ENCODE assay signal across 8 mouse cellular contexts in genomic region chr9:106429221-106430014, GRCm38 (mm10). TPM values are rescaled to one million over a fixed set of nuclear protein-coding genes. Genes with fewer than 3 reads are reported as not detected.
DNase-seq lines count a peak whose midpoint lies in the region; ATAC-seq and TF ChIP-seq lines count a peak whose summit lies in the region.

Gene Rpl29, plus strand, starts transcription at chr9:106429454.

- peak within 1 kb of the TSS; percentile 73 to 100 for H3K4me3 ChIP-seq in MEL (ENCODE audit: control insufficient read depth in 1 of 2, insufficient read depth in 1 of 2, low read depth in 2 of 2, low read length in 2 of 2)
- peak within 1 kb of the TSS; percentile 98 for H3K4me3 ChIP-seq in cerebellum, adult 2 months (replicated peaks; ENCODE audit: insufficient read depth, low read depth, low read length)
- peak within 1 kb of the TSS; percentile 64 for H3K4me3 ChIP-seq in lung, embryonic 16.5 days (ENCODE audit: low read length)

- peaks cover 0 to 15% of the 10 kb centered on the region in 2 experiments; a peak in 1 of 4 replicates for H3K4me1 ChIP-seq in MEL (ENCODE audit: control insufficient read depth in 1 of 2, insufficient read depth in 2 of 2, low read length in 2 of 2)
- no peaks in the 10 kb centered on the region; the same call in 1 of the 2 replicates for H3K4me1 ChIP-seq in cerebellum, adult 2 months (ENCODE audit: control insufficient read depth, insufficient read depth, low read length)
- H3K4me1 ChIP-seq in lung, embryonic 16.5 days (replicated peaks; ENCODE audit: control insufficient read depth, insufficient read depth, low read length), result peaks cover 4% of the 10 kb centered on the region

- peak; percentile 61 to 89 for TF ChIP-seq POLR2A in MEL (IDR thresholded peaks at IDR 0.05; ENCODE audit: control insufficient read depth in 1 of 2, insufficient read depth in 1 of 2, low read depth in 1 of 2, low read length in 2 of 2, poor library complexity in 1 of 2)
- peak; percentile 73 for TF ChIP-seq POLR2A in cerebellum, adult 2 months (IDR thresholded peaks at IDR 0.05; ENCODE audit: borderline replicate concordance, insufficient read depth, low read length)

- peak within 1 kb of the TSS; percentile 85 for H3K27ac ChIP-seq in MEL (ENCODE audit: control insufficient read depth, low read depth, low read length)
- H3K27ac ChIP-seq in cerebellum, adult 2 months (ENCODE audit: insufficient read depth, low read length), result peak within 1 kb of the TSS; percentile 87
- H3K27ac ChIP-seq in lung, embryonic 16.5 days (ENCODE audit: low read length), result peak within 1 kb of the TSS; percentile 96

- peaks cover 24% of the 10 kb centered on the region for H3K79me2 ChIP-seq in MEL (ENCODE audit: control insufficient read depth, insufficient read depth, low read length, poor library complexity)

- no peak for TF ChIP-seq CTCF in MEL (IDR thresholded peaks at IDR 0.05 in 2 of 3, conservative IDR thresholded peaks at IDR 0.05 in 1 of 3; ENCODE audit: control insufficient read depth in 1 of 3, insufficient read depth in 1 of 3, low read depth in 2 of 3, low read length in 3 of 3, poor library complexity in 1 of 3, severe bottlenecking in 1 of 3)
- no peak for TF ChIP-seq CTCF in cerebellum, adult 2 months (IDR thresholded peaks at IDR 0.05; ENCODE audit: borderline replicate concordance, insufficient read depth, low read depth, low read length)

- TF ChIP-seq EP300 in MEL (IDR thresholded peaks at IDR 0.05; ENCODE audit: low read depth in 1 of 2, low read length in 2 of 2), result no peak; a peak in 1 of 4 replicates

- peak within 1 kb of the TSS; percentile 70 for H3K4me2 ChIP-seq in lung, embryonic 16.5 days (ENCODE audit: low read depth, low read length)

- peak; percentile 93 to 95 for ATAC-seq in hematopoietic stem cell, adult 5-6 weeks (replicated peaks in 1 of 2; ENCODE audit: insufficient read depth in 1 of 2, low FRiP score in 2 of 2, low TSS enrichment in 1 of 2, low read depth in 1 of 2, poor library complexity in 2 of 2, severe bottlenecking in 2 of 2)
- peak; percentile 92 for ATAC-seq in lung, embryonic 16.5 days (ENCODE audit: low read depth)

- H3K9me3 ChIP-seq in MEL (replicated peaks; ENCODE audit: insufficient read depth, low read length), result no peaks in the 10 kb centered on the region
- no peaks in the 10 kb centered on the region for H3K9me3 ChIP-seq in lung, embryonic 16.5 days (ENCODE audit: control insufficient read depth, low read length)

- no peaks in the 10 kb centered on the region; a peak in 1 of 4 replicates for H3K27me3 ChIP-seq in MEL (ENCODE audit: control insufficient read depth in 1 of 2, insufficient read depth in 2 of 2, low read length in 2 of 2)
- no peaks in the 10 kb centered on the region for H3K27me3 ChIP-seq in cerebellum, adult 2 months (ENCODE audit: control insufficient read depth, insufficient read depth, low read length)
- no peaks in the 10 kb centered on the region for H3K27me3 ChIP-seq in lung, embryonic 16.5 days (ENCODE audit: control insufficient read depth, insufficient read depth, low read depth, low read length)

- WGBS in cerebellum, adult 2 months, result under 1% methylated on average over 55 of the region's 55 CpGs
- under 1% methylated on average over 55 of the region's 55 CpGs for WGBS in lung, embryonic 16.5 days

- TF ChIP-seq RAD21 in MEL (IDR thresholded peaks at IDR 0.05; ENCODE audit: low read depth, low read length), result no peak

- peaks cover 4 to 9% of the 10 kb centered on the region in 2 experiments; a peak in 3 of 4 replicates for H3K36me3 ChIP-seq in MEL (ENCODE audit: control insufficient read depth in 1 of 2, insufficient read depth in 2 of 2, low read length in 2 of 2)
- H3K36me3 ChIP-seq in lung, embryonic 16.5 days (ENCODE audit: control insufficient read depth, insufficient read depth, low read length), result peaks cover 18% of the 10 kb centered on the region

- DNase-seq in MEL (ENCODE audit: low read depth, low spot score), result peak; percentile 97
- peak; percentile 94 to 97 for DNase-seq in cerebellum, adult 2 months
- peak; percentile 98 for DNase-seq in forelimb bud, embryonic 11.5 days (ENCODE audit: low read depth, low spot score)
- peak; percentile 90 for DNase-seq in layer of hippocampus, adult 9-10 months (ENCODE audit: low spot score)
- peak; percentile 90 for DNase-seq in ovary, postnatal 10 days (ENCODE audit: low spot score)
- peak; percentile 91 to 95 for DNase-seq in thymus, postnatal 10 days (ENCODE audit: low spot score in 2 of 2)

- H3K9ac ChIP-seq in MEL (ENCODE audit: control insufficient read depth, low read depth, low read length, poor library complexity, severe bottlenecking), result peak within 1 kb of the TSS; percentile 100
- peak within 1 kb of the TSS; percentile 88 for H3K9ac ChIP-seq in lung, embryonic 16.5 days (ENCODE audit: low read length)

TF ChIP-seq in MEL, 35 proteins besides CTCF, POLR2A, EP300 and RAD21:
- peak; percentile 80; the same call in 1 of the 2 replicates for TF ChIP-seq MAZ (IDR thresholded peaks at IDR 0.05; ENCODE audit: low read depth, low read length)
- TF ChIP-seq MEF2A (IDR thresholded peaks at IDR 0.05; ENCODE audit: extremely low read depth, insufficient replicate concordance, low read depth, low read length, poor library complexity, severe bottlenecking), result no peak
- no peak for TF ChIP-seq BHLHE40 (IDR thresholded peaks at IDR 0.05; ENCODE audit: borderline replicate concordance, low read depth, low read length)
- no peak for TF ChIP-seq E2F4 (IDR thresholded peaks at IDR 0.05; ENCODE audit: borderline replicate concordance, low read depth, low read length)
- TF ChIP-seq MXI1 (IDR thresholded peaks at IDR 0.05; ENCODE audit: low read depth, low read length), result peak; percentile 87
- TF ChIP-seq POLR2AphosphoS2 (IDR thresholded peaks at IDR 0.05; ENCODE audit: low read length), result peak; percentile 89
- TF ChIP-seq ZNF384 (IDR thresholded peaks at IDR 0.05; ENCODE audit: low read depth, low read length), result no peak; the same call in 1 of the 2 replicates
- TF ChIP-seq CHD1 (IDR thresholded peaks at IDR 0.05; ENCODE audit: low read depth, low read length), result peak; percentile 54; the same call in 1 of the 2 replicates
- TF ChIP-seq NRF1 (IDR thresholded peaks at IDR 0.05; ENCODE audit: insufficient read depth, low read depth, low read length, poor library complexity, severe bottlenecking), result no peak
- peak; percentile 91 for TF ChIP-seq ELF1 (IDR thresholded peaks at IDR 0.05; ENCODE audit: low read depth, low read length)
- no peak for TF ChIP-seq POLR2AphosphoS5 (IDR thresholded peaks at IDR 0.05; ENCODE audit: borderline replicate concordance, low read depth, low read length)
- TF ChIP-seq JUND (IDR thresholded peaks at IDR 0.05; ENCODE audit: low read depth, low read length), result no peak
- peak; percentile 96 for TF ChIP-seq TBP (IDR thresholded peaks at IDR 0.05; ENCODE audit: low read depth, low read length)
- TF ChIP-seq MAFK (IDR thresholded peaks at IDR 0.05; ENCODE audit: borderline replicate concordance, low read depth, low read length), result no peak
- TF ChIP-seq USF1 (IDR thresholded peaks at IDR 0.05; ENCODE audit: low read depth, low read length), result 0 out of 2 replicates have a peak, but pooled peaks have one; percentile 27
- peak; percentile 82 for TF ChIP-seq MAX (IDR thresholded peaks at IDR 0.05; ENCODE audit: low read length)
- TF ChIP-seq GABPA (IDR thresholded peaks at IDR 0.05; ENCODE audit: low read depth, low read length), result no peak
- no peak for TF ChIP-seq USF2 (IDR thresholded peaks at IDR 0.05; ENCODE audit: borderline replicate concordance in 1 of 2, insufficient read depth in 1 of 2, low read depth in 1 of 2, low read length in 2 of 2)
- no peak for TF ChIP-seq GATA1 (IDR thresholded peaks at IDR 0.05; ENCODE audit: low read depth, low read length)
- TF ChIP-seq TCF12 (IDR thresholded peaks at IDR 0.05; ENCODE audit: low read depth, low read length), result peak; percentile 89
- no peak for TF ChIP-seq ZKSCAN1 (IDR thresholded peaks at IDR 0.05; ENCODE audit: low read depth, low read length)
- TF ChIP-seq SMC3 (IDR thresholded peaks at IDR 0.05; ENCODE audit: low read depth, low read length), result no peak
- TF ChIP-seq MYC (IDR thresholded peaks at IDR 0.05; ENCODE audit: low read depth, low read length), result peak; percentile 97
- TF ChIP-seq CHD2 (IDR thresholded peaks at IDR 0.05; ENCODE audit: low read length), result no peak
- no peak for TF ChIP-seq MYB (IDR thresholded peaks at IDR 0.05; ENCODE audit: low read depth, low read length)
- TF ChIP-seq ZMIZ1 (IDR thresholded peaks at IDR 0.05; ENCODE audit: low read depth, low read length), result peak; percentile 63
- peak; percentile 95 for TF ChIP-seq HCFC1 (IDR thresholded peaks at IDR 0.05; ENCODE audit: low read depth, low read length)
- TF ChIP-seq TAL1 (IDR thresholded peaks at IDR 0.05; ENCODE audit: low read length), result no peak
- TF ChIP-seq ZC3H11A (IDR thresholded peaks at IDR 0.05; ENCODE audit: low read depth, low read length), result no peak
- TF ChIP-seq ETS1 (IDR thresholded peaks at IDR 0.05; ENCODE audit: low read depth, low read length), result peak; percentile 67
- peak; percentile 90 for TF ChIP-seq KAT2A (conservative IDR thresholded peaks at IDR 0.05; ENCODE audit: low read depth, low read length)
- peak; percentile 93 for TF ChIP-seq NELFE (IDR thresholded peaks at IDR 0.05; ENCODE audit: low read depth, low read length)
- peak; percentile 93 for TF ChIP-seq SIN3A (IDR thresholded peaks at IDR 0.05; ENCODE audit: low read length)

RNA-seq across cellular contexts. Expression of gene Rpl29, which starts in this region (rescaled TPM):
- total RNA-seq in MEL (2012; rRNA removed), result 49.4 and 60.8 TPM in 2 replicates
- 100 to 1,000 TPM in 1 of 2 experiments, not detected in 1; 761 TPM for polyA plus RNA-seq in MEL (2012; ENCODE audit: insufficient read depth in 1 of 2, insufficient read length in 2 of 2, low read depth in 1 of 2, low replicate concordance in 2 of 2, missing spikeins in 1 of 2)
- 435 and 475 TPM in 2 replicates for polyA plus RNA-seq in cerebellum, adult 2 months (2012; rRNA removed)
- 1,352 and 1,409 TPM in 2 replicates for total RNA-seq in hematopoietic stem cell, adult 5-6 weeks (2017)
- 951 and 977 TPM in 2 replicates for polyA plus RNA-seq in lung, embryonic 16.5 days (2015; fragmentation: Nextera tagmentation; extraction: Ambion mirVana)

Comparison
In these comparisons a context has a peak if more than half of its experiments do, and no peak if none do; other contexts are left out.
1. Peak in every context shown above with its lines: DNase-seq, ATAC-seq, H3K4me3 ChIP-seq and H3K27ac ChIP-seq.
2. RNA of gene Rpl29 (total RNA-seq): 1,352 to 1,409 TPM in hematopoietic stem cell, adult 5-6 weeks; 49.4 to 60.8 TPM in MEL; every median in the first group is over 10 times any median in the second.